Mouse (Mus musculus) cerebellum, postnatal 4 days (tissue): Measurements from ENCODE around the gene Phf3.
A peak's percentile ranks its signal among the peaks of the same experiment; 100 is the strongest.
"Not testable (repeated sequence)": the region's sequence is repeated elsewhere in the genome, so short reads cannot be mapped to it uniquely, and the experiment has no call there.

ENCODE experiments used
- DNase-seq, 2 experiments: peaks; one replicate each; pipeline ENCODE4 v3.0.0; 2022; ENCODE audit warnings: low spot score in 2 of 2, mixed read lengths in 1 of 2

Gene Phf3

DNA sequence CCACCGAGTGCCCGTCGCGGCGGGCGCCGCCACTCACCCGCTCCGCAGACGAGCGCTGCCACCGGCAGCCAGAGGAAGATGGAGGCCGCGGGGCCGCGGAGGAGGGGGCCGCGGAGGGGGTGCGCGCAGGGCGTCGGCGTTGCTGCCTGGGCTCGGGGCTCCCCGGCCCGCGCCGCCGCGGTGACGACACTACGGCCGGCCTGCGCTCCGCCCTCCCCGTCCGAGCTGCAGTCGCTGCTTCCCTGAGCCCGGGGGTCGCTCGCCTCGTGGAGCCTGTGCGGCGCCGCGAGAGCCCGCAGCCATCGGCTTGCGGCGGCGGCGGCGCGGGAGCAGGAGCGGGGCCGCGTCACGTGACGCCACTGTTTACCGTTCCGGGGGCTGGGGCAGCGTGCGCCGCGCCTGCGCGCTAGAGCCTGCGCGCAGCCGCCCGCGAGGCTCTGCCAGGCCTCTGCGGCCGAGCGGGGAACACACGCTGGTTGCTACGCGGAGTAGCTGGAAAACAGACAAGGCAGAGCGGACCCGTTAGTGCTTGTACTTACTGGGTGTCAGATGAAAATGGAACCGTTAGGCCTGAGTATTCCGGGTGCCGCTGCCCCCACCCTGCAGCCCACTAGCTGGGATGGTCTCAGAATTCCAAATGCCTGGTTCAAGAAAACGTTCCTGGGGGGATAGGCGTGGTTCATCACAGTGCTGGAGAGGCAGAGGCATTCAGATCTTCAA lies at the start of gene Phf3:
TSS of gene Phf3 (minus strand) at position 381 of the 720 bp plus-strand sequence.
- DNase-seq, result peak; percentile 78 to 88

- no peak for DNase-seq
Measured at GRCm38 (mm10) chr1:30922237-30922636, 48.5 kb upstream of the Phf3 start.

DNA sequence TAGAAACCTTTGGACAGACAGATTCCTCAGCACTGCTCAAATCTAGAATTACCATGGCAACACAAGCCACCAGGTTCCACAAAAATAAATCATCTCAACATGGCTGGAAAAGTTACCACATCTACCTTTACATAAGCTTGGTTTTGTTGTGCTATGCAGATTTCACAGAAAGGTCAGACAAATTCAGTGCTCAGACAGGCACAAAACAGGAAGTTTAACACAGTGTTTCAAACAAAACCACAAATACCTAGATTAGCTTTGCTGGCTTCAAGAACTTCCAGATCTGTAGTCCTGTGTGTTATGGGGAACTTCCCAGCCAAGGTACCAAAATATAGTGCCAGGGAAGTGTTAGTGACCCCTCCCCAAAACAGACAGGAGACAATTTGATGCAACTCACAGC lies 47.5 kb upstream of the Phf3 start:
- DNase-seq, result no peak

- no peak for DNase-seq
Measured at GRCm38 (mm10) chr1:30920620-30921177, 47.0 kb upstream of the Phf3 start.

DNA sequence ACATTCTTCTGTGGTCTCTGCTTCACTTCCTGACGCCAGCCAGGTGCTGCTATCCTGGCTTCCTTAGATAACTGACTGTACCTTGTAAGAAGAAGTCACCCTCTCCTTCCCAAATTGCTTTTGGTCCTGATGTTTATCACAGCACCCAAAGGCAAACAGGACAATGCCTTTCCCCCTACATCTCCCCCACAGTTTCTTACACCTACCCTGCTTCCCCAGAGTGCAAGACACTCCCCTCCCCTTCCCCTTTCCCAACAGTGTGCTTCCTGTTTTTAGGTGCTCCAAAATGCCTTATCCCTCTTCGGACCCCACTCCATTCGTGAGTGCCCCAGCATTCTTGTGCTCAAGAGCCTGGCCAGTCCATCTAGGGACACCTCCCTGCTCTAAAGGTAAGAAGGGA lies 36.5 kb upstream of the Phf3 start:
- no peak for DNase-seq

DNA sequence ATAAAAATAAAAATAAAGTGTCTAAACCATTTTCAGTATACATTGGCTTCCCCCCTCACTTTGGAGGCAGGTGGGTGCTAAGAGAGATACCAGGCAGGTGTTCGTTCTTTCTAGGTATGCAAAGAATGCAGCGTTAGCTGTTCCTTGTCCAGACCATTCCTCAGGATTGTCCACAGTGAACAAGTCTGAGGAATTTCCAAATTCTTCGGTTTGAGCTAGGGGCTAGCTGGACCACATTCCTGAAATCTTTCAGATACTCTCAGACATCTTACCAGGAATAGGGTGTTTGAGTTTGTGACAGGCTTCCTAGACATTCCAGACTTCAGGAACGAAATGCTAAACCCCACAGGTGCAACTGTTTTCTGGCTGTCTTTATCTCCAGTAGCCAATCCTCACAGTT lies 35.1 kb upstream of the Phf3 start:
- DNase-seq, result no peak

GRCm38 (mm10) chr1:30903480-30904218 lies 29.9 kb upstream of the Phf3 start:
- no peak for DNase-seq

DNA sequence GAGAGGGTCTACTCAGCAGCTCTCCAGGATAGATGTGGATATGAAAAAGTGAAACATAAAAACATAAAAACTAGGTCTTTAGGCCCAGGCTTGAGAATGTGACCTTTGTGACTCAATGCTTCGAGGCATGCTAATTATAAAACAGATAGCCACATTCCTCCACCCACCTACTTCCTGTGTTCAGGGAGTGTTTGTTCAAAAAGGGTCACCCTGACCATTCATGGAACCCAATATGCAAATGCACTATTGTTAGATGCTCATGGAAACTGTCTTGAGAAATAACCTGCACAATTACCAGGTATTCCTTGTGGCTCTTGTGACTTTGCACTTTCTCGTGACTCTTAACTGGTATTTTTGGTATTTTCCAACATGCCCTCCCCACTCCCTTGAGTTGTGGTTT lies 25.0 kb upstream of the Phf3 start:
- no peak for DNase-seq

DNA sequence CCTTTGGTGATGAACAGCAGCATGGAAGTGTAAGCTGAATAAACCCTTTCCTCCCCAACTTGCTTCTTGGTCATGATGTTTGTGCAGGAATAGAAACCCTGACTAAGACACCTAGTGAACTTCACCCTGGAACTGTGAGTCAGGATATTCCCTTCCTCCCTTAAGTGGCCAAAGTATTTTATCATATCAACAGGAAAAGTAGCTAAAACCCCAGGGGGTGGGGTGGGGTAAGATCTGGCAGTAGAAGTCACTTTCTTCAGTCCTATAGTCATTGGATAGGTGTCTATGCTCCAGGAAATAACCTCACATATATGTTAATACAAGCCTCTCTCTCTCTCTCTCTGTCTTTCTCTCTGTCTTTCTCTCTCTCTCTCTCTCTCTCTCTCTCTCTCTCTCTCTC lies 21.6 kb upstream of the Phf3 start:
- DNase-seq, result not testable (repeated sequence)

GRCm38 (mm10) chr1:30883806-30884205 lies 10.1 kb upstream of the Phf3 start:
- DNase-seq, result not testable (repeated sequence)

DNA sequence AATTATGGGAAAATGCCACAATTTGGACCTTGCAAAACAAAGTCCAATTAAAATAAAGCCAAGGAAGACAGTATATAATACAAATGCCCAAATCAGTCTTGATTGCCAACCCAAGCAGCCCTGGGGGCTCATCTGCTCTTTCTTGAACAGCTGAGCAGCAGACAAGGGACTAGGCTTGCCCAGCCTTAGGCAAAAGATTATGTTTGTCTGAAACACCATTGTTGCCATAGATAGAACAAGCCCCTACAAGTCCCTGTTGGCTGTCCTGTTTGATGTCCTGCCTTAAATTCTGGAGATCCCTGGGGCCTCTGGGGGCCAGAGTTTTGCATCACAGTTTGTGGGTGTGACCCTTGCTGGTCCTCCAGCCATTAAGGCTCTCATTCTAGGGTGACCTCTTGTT lies 2.0 kb upstream of the Phf3 start:
- DNase-seq, result no peak

DNA sequence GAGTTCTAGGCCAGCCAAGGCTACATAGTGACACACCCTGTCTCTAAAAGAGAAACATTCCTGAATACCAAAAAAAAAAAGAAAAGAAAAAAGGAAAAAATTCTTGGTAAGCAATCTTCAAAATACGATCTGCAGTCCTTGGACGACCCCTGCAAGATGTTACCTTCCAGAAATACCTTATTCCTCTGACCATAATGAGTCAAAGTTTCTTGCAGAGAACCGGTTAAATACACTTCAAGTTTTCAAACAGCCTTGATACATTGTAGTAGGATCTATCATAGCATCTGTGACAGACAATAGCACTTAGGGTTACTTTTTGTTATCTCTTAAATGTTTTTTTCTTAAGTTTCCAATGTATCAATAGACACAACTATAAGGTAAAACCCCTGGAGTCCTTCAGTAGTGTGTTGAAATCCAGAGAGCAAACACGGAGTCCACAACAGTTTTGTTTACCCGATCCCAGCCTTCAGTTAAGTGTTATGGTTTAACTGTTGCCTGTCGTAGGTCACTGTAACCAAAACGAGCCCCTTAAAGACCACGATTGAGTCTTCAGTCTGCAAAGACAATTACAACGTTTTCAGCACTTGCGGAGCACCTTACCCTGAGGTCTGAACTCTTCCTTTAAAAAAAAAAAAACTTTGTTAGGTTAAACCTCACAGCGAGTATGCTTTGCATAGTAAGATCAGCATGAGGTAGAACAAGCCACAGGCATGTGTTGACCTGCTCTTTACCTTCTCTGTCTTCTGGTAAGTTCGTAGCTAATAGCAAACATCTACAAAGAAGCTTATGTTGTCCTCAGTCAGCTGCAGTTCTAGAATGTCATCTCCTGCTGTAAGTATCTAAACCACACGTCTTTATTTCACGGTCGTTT lies 775 bp upstream of the Phf3 start:
- no peak for DNase-seq

DNA sequence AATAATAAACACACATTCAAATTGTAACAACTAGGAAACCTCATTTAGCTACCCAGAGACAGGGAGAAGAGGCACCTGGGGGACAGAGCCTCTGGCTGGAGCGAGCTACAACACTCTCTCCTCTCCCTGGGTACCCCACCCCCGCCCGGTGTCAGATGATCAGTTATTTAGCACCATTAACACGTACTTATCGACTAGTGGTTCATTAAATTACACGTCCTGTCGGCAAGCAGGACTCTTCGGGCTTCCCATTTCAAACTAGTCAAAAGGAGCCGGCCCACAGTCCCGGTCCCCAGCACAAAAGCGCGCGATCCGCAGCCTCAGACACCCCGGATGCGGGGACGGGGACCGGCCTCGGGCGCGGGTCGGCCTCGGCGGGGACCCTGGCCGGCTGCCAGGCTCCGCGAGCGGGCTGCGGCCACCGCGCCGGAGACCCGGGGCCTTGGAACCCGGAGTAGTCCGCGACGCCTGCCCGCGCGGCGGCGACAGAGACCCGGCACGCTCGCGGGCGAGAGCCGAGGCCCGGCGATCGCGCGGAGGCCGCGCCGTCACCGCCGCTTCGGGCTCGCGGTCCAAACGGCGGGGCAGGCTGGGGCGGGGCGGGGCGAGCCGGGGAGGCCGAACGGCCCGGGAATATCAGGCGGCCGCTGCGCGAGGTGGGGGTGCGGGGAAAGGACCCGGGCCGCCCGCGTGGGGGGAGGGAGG lies 733 bp downstream of the Phf3 start:
- DNase-seq, result no peak

- no peak for DNase-seq
Measured at GRCm38 (mm10) chr1:30867786-30868185, 5.9 kb downstream of the Phf3 start.

GRCm38 (mm10) chr1:30852518-30852917 lies 21.2 kb downstream of the Phf3 start:
- no peak for DNase-seq

DNA sequence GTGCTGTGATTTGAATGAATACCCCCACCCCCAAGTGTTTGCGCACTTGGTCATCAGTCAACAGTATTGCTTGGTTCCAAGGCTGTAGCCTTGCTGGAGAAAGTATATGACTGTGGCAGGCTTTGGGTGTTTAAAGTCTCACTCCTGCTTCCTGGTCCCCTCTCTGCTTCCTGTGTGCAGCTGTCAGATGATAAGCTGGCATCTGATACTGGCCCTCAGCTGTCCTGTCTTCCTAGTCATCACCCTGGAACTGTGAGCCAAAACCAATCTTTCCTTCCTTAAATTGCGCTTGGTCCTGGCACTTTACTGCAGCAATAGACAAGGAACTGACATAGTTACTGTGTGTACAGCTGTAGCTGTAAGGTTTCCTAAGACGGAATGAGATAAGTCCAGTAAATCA lies 21.8 kb downstream of the Phf3 start:
- DNase-seq, result no peak

GRCm38 (mm10) chr1:30850906-30851305 lies 22.8 kb downstream of the Phf3 start:
- DNase-seq, result no peak

DNA sequence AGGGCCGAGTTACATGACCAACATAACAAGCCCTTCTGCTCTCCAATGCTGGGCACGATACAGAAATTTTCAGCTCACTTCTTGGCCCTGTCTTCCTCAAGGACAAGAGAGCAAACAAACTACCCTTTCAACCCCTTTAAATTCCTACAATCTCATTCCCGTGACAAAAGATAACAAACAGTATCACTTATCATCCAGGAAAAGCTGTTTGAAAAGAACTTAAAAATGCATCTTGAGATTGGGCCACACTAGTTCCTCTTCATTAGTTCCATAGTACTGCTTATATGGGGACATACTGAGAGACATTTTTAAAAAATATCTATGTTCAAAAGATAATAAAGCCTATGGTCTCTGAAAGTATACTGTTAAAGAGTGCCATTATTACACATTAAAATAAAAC lies 23.8 kb downstream of the Phf3 start:
- no peak for DNase-seq

- no peak for DNase-seq
Measured at GRCm38 (mm10) chr1:30847706-30848105, 26.0 kb downstream of the Phf3 start.

GRCm38 (mm10) chr1:30839662-30840061 lies 34.1 kb downstream of the Phf3 start:
- DNase-seq, result no peak

GRCm38 (mm10) chr1:30835512-30835911 lies 38.2 kb downstream of the Phf3 start:
- no peak for DNase-seq
